Mouse (Mus musculus): ENCODE data around the gene Fam240b.

- TF ChIP-seq POLR2A (IDR thresholded peaks at IDR 0.05; ENCODE audit: borderline replicate concordance, control insufficient read depth, low read depth, low read length) (no peak), CTCF (IDR thresholded peaks at IDR 0.05; ENCODE audit: control insufficient read depth, insufficient read depth, low read length) (no peak)
Observed at GRCm38 (mm10) chr13:64465166-64465565, 32.4 kb downstream of the Fam240b start.

Data from bone marrow, adult 2 months (tissue).